Mouse (Mus musculus): ENCODE results near the gene Ap2a2. TPM values are rescaled to one million over a fixed set of nuclear protein-coding genes. Genes with fewer than 3 reads are reported as not detected.

The Ap2a2 gene
- polyA plus RNA-seq, 1 experiment from 2014 or later: 104 TPM

GRCm38 (mm10) chr7:141535570-141535969, 26.4 kb upstream of the Ap2a2 start:
- 67% methylated on average over 1 of the region's 1 CpGs for WGBS

DNA sequence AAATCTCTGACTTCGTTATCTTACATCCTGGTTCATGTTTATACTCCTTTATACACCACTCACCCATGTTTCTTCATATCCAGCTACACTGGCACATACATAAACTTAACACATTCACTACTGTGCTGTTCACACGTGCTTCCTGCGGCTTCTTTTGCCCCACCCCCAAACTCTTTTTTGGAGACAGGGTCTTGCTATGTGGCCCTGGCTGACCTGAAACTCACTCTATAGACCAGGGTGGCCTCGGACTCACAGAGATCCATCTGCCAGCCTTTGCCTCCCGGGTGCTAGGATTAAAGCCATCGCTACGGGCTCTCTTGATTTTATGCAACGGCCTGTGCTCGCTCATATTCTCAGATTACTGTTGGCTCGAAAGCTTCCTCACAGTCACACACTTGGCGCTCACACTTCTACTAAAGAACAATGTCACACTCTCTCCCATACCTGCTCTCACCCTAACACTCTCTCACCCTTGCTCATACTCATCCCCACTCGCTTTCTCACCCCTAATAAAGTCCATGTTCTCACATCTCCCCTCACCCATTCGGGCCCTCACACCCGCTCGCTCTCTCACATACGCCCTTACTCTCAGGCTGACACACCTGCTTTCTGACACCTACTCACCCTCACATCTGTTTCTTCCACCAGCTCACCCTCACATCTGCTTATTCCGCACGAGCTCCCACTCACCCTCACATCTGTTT, 23.0 kb upstream of the Ap2a2 start:
- no peaks in the 10 kb centered on the region for H3K9me3 ChIP-seq (ENCODE audit: control insufficient read depth, low read length)
- H3K36me3 ChIP-seq (replicated peaks; ENCODE audit: control insufficient read depth, insufficient read depth): no peaks in the 10 kb centered on the region
- peak overlapping the region; percentile 85 for H3K4me2 ChIP-seq (replicated peaks)
- peak overlapping the region; percentile 83 for H3K9ac ChIP-seq
- 17% methylated on average over 18 of the region's 18 CpGs for WGBS
- ATAC-seq (ENCODE audit: low FRiP score): no peak
- no peak for DNase-seq (ENCODE audit: low spot score)
- H3K27me3 ChIP-seq (ENCODE audit: control insufficient read depth, insufficient read depth, low read length): no peaks in the 10 kb centered on the region
- peaks cover 16% of the 10 kb centered on the region for H3K4me1 ChIP-seq (replicated peaks; ENCODE audit: control insufficient read depth, insufficient read depth, low read length)
- H3K4me3 ChIP-seq (replicated peaks; ENCODE audit: low read length): peak overlapping the region; percentile 73
- peak overlapping the region; percentile 79 for H3K27ac ChIP-seq

More at GRCm38 (mm10) chr7:141535570-141535969, 26.4 kb upstream of the Ap2a2 start:
- H3K4me2 ChIP-seq (replicated peaks): no peak overlapping the region
- no peak for ATAC-seq (ENCODE audit: low FRiP score)
- DNase-seq (ENCODE audit: low spot score): no peak
- H3K27me3 ChIP-seq (ENCODE audit: control insufficient read depth, insufficient read depth, low read length): no peaks in the 10 kb centered on the region
- peaks cover 17% of the 10 kb centered on the region for H3K36me3 ChIP-seq (replicated peaks; ENCODE audit: control insufficient read depth, insufficient read depth)
- no peaks in the 10 kb centered on the region for H3K9me3 ChIP-seq (ENCODE audit: control insufficient read depth, low read length)
- H3K4me3 ChIP-seq (replicated peaks; ENCODE audit: low read length): no peak overlapping the region
- H3K9ac ChIP-seq: no peak overlapping the region
- no peak overlapping the region for H3K27ac ChIP-seq
- H3K4me1 ChIP-seq (replicated peaks; ENCODE audit: control insufficient read depth, insufficient read depth, low read length): peaks cover 14% of the 10 kb centered on the region

DNA sequence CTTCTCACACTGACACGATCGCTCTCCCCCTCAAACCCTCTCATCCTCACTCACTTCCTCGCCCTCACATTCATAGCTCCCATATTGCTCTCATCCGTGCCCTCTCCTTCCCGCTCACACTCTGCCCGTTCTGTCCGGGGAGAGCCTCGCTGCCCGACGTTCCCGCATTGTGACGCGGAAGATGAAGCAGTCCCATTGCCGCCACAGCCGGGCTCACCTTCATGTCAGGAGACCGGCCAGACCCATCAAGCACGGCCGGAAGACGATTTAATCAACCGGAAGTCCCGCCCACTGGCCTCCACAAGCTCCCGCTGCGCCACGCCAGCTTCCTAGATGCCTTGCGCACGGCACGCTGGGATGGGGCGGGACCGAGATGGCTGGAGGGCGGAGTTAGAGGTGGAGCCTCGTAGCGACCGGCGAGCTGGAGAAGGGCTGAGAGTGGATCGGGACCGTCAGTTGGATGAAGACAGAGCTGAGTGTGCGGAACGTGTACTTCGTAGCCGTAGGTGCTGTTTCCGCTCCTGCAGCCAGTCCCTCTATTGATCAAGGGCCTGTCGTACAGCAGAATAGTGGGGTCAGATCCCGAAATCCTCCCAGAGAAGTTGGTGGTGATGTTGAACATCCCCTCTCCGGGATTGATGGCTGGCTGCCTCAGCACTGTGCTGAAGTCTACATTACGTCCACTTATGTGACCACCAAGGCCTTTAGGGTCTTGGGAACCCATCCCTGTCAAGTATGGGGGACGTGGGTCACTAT, 22.2 kb upstream of the Ap2a2 start, which contains the start of gene Chid1:
TSS of gene Chid1 (minus strand) at position 302 of the 756 bp plus-strand sequence.
- peaks cover 16% of the 10 kb centered on the region for H3K4me1 ChIP-seq (replicated peaks; ENCODE audit: control insufficient read depth, insufficient read depth, low read length)
- H3K9me3 ChIP-seq (ENCODE audit: control insufficient read depth, low read length): no peaks in the 10 kb centered on the region
- DNase-seq (ENCODE audit: low spot score) (peak; percentile 99), ATAC-seq (ENCODE audit: low FRiP score) (peak; percentile 97)
- WGBS: 2% methylated on average over 46 of the region's 46 CpGs
- peak within 1 kb of the TSS; percentile 73 for H3K4me3 ChIP-seq (replicated peaks; ENCODE audit: low read length)
- no peaks in the 10 kb centered on the region for H3K36me3 ChIP-seq (replicated peaks; ENCODE audit: control insufficient read depth, insufficient read depth)
- H3K27me3 ChIP-seq (ENCODE audit: control insufficient read depth, insufficient read depth, low read length): no peaks in the 10 kb centered on the region
- peak within 1 kb of the TSS; percentile 85 for H3K4me2 ChIP-seq (replicated peaks)
- H3K9ac ChIP-seq: peak within 1 kb of the TSS; percentile 83
- peak within 1 kb of the TSS; percentile 79 for H3K27ac ChIP-seq

DNA sequence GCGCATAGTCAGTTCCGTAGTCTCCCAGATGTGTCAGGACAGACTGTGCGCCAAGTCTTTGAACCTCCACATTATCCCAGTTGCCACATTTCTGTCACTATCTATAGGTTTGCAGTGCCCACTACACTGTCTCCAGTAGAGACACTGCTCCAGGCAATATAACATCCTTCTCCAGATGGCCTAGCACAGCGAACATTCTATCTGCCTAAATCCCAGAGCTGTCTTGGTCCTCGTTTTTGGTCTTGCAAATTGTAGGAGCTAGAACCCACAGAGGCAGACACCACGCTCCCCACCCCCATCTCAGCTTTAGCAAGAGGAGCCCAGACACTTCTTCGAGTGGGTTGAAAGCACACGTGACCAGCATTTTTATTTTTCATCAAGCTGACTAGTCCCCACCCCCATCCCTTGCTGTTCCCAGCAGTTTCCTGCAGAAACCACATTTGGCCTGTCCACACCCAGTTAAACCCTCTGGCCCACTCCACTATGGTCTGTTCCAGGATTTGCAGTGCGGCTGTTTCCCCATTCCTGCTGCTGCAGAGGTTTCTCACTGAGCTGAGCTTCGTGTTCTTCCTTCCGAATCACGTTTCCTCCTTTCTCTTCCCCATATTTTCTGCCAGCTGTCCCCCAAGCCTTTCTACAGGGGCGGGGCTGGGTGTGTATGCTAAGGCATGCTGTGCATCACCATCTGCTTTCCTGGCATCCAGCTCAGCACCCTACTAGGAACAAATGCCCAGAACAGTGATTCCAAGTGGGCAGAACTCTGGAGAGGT, 21.5 kb upstream of the Ap2a2 start:
- ATAC-seq (ENCODE audit: low FRiP score) (no peak; the same call in 1 of the 2 replicates), DNase-seq (ENCODE audit: low spot score) (peak; percentile 28)
- Histone ChIP-seq H3K27me3 (ENCODE audit: control insufficient read depth, insufficient read depth, low read length) (no peaks in the 10 kb centered on the region), H3K36me3 (replicated peaks; ENCODE audit: control insufficient read depth, insufficient read depth) (no peaks in the 10 kb centered on the region), H3K9ac (peak overlapping the region; percentile 83), H3K4me3 (replicated peaks; ENCODE audit: low read length) (peak overlapping the region; percentile 73), H3K27ac (peak overlapping the region; percentile 79; the same call in 1 of the 2 replicates), H3K9me3 (ENCODE audit: control insufficient read depth, low read length) (no peaks in the 10 kb centered on the region), H3K4me2 (replicated peaks) (peak overlapping the region; percentile 85), H3K4me1 (replicated peaks; ENCODE audit: control insufficient read depth, insufficient read depth, low read length) (peaks cover 16% of the 10 kb centered on the region)
- WGBS: 53% methylated on average over 13 of the region's 13 CpGs

DNA sequence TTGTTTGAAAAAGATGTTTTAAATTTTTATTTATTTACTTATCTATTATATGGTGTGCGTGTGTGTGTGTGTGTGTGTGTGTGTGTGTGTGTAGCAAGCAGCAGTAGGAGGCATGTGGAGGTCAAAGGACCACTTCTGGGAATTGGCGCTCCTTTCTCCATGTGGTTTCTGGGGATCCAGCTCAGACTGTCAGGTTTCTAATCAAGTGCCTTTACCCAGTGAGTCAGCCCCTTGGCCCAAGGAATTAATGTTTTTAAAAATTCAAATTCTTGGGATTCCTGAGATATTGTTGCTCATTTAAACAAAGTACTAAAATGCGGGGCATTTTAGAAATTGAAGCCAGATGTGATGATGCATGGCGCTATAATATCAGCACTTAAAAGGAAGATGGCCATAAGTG, 20.3 kb upstream of the Ap2a2 start:
- Histone ChIP-seq H3K4me1 (replicated peaks; ENCODE audit: control insufficient read depth, insufficient read depth, low read length) (peaks cover 16% of the 10 kb centered on the region), H3K9me3 (ENCODE audit: control insufficient read depth, low read length) (no peaks in the 10 kb centered on the region), H3K27ac (no peak overlapping the region), H3K27me3 (ENCODE audit: control insufficient read depth, insufficient read depth, low read length) (no peaks in the 10 kb centered on the region), H3K36me3 (replicated peaks; ENCODE audit: control insufficient read depth, insufficient read depth) (no peaks in the 10 kb centered on the region), H3K9ac (no peak overlapping the region), H3K4me2 (replicated peaks) (no peak overlapping the region), H3K4me3 (replicated peaks; ENCODE audit: low read length) (no peak overlapping the region)
- WGBS: 86% methylated on average over 4 of the region's 4 CpGs
- ATAC-seq (ENCODE audit: low FRiP score) (no peak), DNase-seq (ENCODE audit: low spot score) (no peak)

- WGBS: 90% methylated on average over 2 of the region's 2 CpGs
- Histone ChIP-seq H3K9me3 (ENCODE audit: control insufficient read depth, low read length) (no peaks in the 10 kb centered on the region), H3K4me2 (replicated peaks) (no peak overlapping the region), H3K4me3 (replicated peaks; ENCODE audit: low read length) (no peak overlapping the region), H3K4me1 (replicated peaks; ENCODE audit: control insufficient read depth, insufficient read depth, low read length) (peaks cover 16% of the 10 kb centered on the region), H3K9ac (no peak overlapping the region), H3K36me3 (replicated peaks; ENCODE audit: control insufficient read depth, insufficient read depth) (no peaks in the 10 kb centered on the region), H3K27ac (no peak overlapping the region), H3K27me3 (ENCODE audit: control insufficient read depth, insufficient read depth, low read length) (no peaks in the 10 kb centered on the region)
- DNase-seq (ENCODE audit: low spot score): no peak
- no peak for ATAC-seq (ENCODE audit: low FRiP score)
These were observed 19.4 kb upstream of the Ap2a2 start for GRCm38 (mm10) chr7:141542588-141542987.

- no peaks in the 10 kb centered on the region for H3K27me3 ChIP-seq (ENCODE audit: control insufficient read depth, insufficient read depth, low read length)
- H3K4me3 ChIP-seq (replicated peaks; ENCODE audit: low read length): no peak overlapping the region
- no peak for ATAC-seq (ENCODE audit: low FRiP score)
- no peak overlapping the region for H3K4me2 ChIP-seq (replicated peaks)
- no peak overlapping the region for H3K27ac ChIP-seq
- no peak overlapping the region for H3K9ac ChIP-seq
- peak; percentile 38 for DNase-seq (ENCODE audit: low spot score)
- no peaks in the 10 kb centered on the region for H3K36me3 ChIP-seq (replicated peaks; ENCODE audit: control insufficient read depth, insufficient read depth)
- H3K9me3 ChIP-seq (ENCODE audit: control insufficient read depth, low read length): no peaks in the 10 kb centered on the region
- H3K4me1 ChIP-seq (replicated peaks; ENCODE audit: control insufficient read depth, insufficient read depth, low read length): peaks cover 8% of the 10 kb centered on the region; the same call in 1 of the 2 replicates
- WGBS: 74% methylated on average over 4 of the region's 4 CpGs
These were observed 17.3 kb upstream of the Ap2a2 start for GRCm38 (mm10) chr7:141544654-141545053.

DNA sequence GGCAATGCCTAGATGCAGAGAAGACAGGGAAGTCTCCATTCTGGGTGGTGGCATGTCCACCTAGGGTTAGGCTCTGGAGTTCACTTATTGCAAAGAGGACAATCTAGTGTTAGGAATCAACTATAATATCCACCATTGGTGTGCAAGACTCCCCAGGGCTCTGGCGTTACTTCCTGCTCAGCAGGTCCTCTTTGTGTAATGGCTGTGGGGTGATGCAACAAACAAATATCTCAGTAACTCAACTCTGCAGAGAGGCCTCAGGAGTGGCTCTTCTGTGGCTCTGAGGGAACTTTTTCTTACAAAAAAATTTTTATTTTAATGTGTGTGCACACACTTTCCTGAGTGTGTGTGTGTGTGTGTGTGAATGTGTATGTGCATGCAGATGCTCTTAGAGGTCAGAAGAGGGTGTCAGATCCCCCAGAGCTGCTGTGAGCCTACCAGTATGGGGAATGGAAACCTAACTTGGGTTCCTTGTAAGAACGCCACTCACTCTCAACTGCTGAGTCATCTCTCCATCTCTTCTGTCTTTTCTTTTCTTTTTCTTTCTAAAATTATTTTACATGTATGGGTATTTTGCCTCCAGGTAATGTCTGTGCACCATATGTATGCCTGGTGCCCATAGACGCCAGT, 12.4 kb upstream of the Ap2a2 start:
- ATAC-seq (ENCODE audit: low FRiP score) (no peak), DNase-seq (ENCODE audit: low spot score) (no peak)
- no peak overlapping the region for H3K27ac ChIP-seq
- H3K4me1 ChIP-seq (replicated peaks; ENCODE audit: control insufficient read depth, insufficient read depth, low read length): no peaks in the 10 kb centered on the region
- no peak overlapping the region for H3K9ac ChIP-seq
- H3K9me3 ChIP-seq (ENCODE audit: control insufficient read depth, low read length): no peaks in the 10 kb centered on the region
- no peaks in the 10 kb centered on the region for H3K27me3 ChIP-seq (ENCODE audit: control insufficient read depth, insufficient read depth, low read length)
- H3K4me2 ChIP-seq (replicated peaks): no peak overlapping the region
- 88% methylated on average over 3 of the region's 3 CpGs for WGBS
- no peak overlapping the region for H3K4me3 ChIP-seq (replicated peaks; ENCODE audit: low read length)
- H3K36me3 ChIP-seq (replicated peaks; ENCODE audit: control insufficient read depth, insufficient read depth): no peaks in the 10 kb centered on the region

Data from hindbrain, embryonic 14.5 days (tissue).